Mouse (Mus musculus): ENCODE results near the gene Nbea.

Nbea gene

GRCm38 (mm10) chr3:55598681-55599080, 584.8 kb downstream of the Nbea start:
- no peak for DNase-seq (ENCODE audit: low read depth, low spot score)

DNA sequence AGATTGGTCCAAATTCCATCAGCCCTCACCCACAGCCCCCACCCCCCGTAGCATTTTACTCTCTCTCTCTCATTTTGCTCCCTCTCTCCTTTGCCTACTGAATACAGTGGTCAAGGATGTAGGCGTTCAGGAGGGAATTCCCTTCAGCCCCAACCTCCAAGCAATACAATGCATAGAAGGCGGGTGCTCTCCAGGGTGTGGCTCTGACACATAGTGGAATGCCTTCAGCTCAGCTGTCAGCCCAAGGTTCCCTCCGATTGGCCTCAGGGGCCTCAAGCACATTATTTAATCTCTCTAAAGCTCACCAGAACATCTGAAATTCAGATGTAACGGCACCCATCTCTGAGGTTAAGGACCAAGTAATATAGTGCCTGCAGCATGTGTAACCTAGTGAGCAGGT, 590.2 kb downstream of the Nbea start:
- DNase-seq (ENCODE audit: low read depth, low spot score): no peak

DNA sequence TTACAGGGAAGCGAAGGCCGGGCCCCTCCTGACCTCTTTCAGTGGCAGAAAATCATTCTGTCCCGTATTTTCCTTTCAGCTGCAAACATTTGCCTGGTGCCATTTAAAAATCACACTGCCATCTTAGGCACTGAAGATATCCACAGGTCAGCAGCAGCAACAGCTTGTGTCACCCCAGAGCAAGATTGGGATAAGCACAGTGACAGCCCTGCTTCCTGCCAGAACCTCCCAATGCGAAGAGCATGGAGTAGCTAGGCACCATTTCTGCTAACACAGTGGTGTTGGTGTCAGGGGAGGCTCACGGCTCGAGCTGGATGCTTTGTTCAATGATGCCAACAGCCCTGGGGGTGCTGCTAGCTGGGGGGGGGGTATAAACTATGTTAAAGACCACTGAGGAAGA, 592.8 kb downstream of the Nbea start:
- DNase-seq (ENCODE audit: low read depth, low spot score): no peak

- no peak for DNase-seq (ENCODE audit: low read depth, low spot score)
These were observed 593.2 kb downstream of the Nbea start for GRCm38 (mm10) chr3:55590291-55590690.

DNA sequence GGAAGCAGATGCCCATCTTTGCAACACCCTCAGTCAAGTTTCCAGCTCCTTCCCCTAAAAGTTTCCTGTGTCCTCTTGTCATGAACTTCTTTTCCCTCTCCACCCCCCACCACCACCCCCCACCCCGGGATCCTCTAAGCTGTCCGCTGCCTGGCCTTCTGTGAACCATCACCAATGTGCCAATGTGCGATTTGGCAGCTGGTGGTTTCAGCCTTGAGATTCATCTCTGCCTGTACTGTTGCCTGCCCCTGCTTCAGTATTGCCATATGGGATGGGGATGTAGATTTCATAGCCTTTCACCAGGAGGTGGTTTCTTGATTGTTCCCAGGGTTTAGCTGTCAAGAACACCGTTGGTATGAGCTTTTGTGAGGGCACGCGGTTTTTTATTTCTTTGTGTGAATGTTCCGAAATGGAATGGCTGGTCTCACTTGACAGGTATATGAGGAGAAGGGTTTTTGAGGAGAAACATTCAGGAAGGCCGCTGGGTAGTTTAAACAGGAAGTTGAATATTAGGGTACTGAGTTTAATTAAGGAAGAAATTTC, 594.0 kb downstream of the Nbea start:
- DNase-seq (ENCODE audit: low read depth, low spot score): no peak

DNA sequence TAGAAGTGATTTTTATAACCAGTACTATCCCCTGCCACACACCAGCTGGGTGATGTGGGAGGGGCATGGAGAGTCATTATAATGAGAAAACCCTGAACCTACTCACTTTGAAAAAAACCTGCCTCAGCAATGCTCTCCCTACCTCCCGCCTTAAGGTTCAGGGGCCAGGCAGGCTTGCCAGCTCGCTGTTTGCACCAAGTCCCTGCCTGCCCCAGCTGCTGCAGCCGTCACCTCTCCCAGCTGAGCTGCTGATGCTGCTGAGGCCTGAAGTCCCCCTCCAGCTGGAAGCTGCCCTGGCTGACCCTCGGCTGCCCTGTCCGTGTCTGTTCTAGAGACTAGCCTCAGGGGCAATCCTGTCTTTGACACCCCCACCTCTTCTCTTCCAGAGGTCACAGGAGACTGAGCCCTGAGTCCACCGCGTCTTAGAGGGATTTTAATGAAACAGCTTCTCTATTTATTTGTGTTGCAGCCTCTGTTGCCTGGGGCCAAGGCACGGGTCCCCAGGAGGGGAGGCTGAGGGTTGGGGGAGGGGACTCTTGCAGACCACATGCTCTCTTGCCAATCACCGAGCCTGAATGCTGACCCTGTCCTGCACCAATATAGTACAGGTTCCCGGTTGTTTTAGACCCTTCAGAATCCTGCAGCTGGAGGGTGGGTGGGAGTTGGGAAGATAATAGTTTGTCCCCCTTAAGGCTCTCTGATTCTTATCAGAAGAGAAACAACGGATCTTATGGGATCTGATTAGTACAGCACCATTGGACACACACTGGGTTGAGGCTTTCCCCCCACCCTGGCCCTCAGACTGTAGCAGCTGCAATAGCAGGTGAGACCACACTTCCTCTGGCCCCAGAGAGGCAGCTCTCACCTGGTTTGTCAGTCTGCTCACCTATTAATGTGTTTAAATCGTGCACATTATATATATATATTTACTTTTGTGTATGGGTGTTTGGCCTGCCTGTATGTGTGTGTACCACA, 595.2 kb downstream of the Nbea start:
- DNase-seq (ENCODE audit: low read depth, low spot score): no peak

DNA sequence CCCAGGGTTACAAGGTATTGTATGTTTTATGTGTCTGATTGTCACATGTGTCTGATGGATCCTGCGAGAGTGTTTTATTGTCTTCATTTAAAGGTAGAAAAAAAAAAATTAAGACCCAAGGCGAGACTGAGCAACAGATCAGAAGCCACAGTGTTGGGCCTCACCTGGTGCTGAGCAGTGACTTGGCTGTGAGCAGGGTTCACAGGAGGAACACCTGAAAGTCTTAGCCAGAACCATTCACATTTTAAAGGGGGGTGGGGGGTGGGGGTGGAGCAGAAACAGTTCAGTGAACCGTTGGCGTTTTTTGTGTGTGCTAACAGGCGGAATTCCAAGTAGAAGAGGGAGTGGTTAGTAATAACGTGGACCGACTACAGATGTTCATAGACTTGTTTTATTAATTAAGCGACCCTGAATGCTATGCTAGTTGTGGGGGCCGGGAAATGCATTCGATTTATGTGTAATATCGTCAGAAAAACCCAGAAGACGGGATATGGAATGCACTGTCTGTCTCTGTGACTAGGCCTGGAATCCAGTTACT, 596.0 kb downstream of the Nbea start:
- no peak for DNase-seq (ENCODE audit: low read depth, low spot score)

Data from CD4-positive, CD25-positive, alpha-beta regulatory T cell, adult 2 months (primary cell).